Mouse (Mus musculus): ENCODE results near the gene Socs7.

GRCm38 (mm10) chr11:97424802-97425201 lies 62.5 kb downstream of the Socs7 start:
- TF ChIP-seq POLR2A (IDR thresholded peaks at IDR 0.05; ENCODE audit: low read depth, low read length) (no peak), CTCF (conservative IDR thresholded peaks at IDR 0.05; ENCODE audit: insufficient read depth, insufficient read length, low read depth, low read length) (no peak)
